Mouse (Mus musculus) Muller cell, postnatal 12 days (primary cell): ENCODE data around the gene Lipn.
A peak's percentile ranks its signal among the peaks of the same experiment; 100 is the strongest.

Experiments
- DNase-seq: peaks from one replicate; pipeline ENCODE4 v3.0.0-alpha.2; 2015; ENCODE audit errors: inconsistent ontology term

Gene Lipn

DNA sequence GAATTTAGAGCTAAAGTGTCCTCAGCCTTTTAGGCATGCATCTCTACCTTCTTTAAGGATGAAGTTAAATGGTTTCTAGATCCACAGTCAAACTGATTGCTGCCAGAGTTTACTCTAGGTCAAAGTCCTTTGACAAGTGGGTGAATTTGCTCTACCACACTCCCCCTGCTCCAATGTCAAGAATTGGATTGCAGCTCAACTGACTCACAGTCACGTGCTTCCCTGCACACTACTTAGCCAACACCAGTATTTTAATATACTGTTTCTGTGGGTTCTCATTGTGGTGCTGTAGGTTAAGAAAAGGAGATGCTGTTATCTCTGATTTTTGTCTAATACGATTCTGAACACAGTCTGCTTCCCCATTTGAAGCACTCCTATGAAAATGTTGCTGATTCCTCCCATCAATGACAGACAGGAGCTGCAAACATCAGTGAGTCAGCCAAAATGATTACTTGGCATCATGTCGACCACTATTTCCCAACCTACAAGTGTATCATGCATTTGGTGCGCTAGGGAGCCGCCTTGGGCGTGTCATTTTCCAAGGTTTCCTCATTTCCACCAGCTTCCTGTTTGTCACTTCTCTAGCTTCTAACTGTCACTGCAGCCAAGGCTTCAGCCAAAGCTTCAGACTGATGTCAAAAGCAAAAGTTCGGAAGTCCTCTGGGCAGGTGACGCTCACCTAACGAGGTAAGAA lies at the start of gene Lipn:
Gene Lipn (plus strand): TSS at position 580 of the 694 bp plus-strand sequence.
- DNase-seq, result no peak

DNA sequence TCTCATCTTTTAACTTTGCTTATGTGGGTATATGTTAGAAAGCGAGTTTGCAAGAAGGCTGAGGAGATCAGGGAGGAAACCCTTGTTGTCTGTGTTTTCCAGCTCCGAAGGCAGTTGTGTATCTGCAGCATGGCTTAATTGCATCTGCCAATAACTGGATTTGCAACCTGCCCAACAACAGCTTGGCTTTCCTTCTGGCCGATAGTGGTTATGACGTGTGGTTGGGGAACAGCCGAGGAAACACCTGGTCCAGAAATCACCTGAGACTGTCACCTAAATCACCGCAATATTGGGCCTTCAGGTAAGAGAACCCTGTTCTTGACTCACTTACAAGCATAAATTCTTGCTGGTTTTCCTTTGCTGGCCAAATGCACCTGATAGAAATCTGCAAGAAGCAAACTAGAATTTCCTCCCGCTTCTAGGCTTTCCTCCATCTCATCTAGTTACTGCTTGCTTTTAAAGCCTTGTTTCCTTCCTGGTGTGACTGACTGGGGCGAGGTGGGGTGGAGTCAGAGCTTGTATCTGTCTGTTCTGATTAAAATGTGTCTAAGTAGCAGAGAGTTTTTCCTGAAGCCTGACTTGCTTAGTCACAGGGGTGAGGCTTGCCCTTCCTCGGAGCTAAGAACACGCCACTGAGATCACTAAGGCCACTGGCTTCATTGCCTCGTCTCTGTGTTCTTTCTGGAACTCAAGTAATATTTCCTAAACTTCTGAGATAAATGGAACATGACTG lies 45.6 kb upstream of the Lipn start:
- no peak for DNase-seq

DNA sequence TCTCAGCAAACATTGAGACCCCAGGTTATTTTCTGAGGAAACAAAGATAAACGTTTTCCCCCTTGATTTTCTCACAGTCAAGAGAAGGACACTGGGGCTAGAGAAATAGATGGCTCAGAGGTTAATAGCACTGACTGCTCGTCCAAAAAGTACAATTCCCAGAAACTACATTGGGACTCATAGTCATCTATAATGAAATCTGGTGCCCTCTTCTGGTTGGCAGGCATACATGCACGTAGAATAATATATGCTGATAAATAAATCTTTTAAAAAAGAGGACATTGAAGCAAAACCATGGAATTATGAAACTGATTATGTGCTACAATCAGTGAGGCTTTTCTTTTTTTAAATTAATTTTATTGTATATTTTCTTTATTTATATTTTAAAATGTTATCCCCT lies 44.4 kb upstream of the Lipn start:
- DNase-seq, result peak; percentile 10

DNA sequence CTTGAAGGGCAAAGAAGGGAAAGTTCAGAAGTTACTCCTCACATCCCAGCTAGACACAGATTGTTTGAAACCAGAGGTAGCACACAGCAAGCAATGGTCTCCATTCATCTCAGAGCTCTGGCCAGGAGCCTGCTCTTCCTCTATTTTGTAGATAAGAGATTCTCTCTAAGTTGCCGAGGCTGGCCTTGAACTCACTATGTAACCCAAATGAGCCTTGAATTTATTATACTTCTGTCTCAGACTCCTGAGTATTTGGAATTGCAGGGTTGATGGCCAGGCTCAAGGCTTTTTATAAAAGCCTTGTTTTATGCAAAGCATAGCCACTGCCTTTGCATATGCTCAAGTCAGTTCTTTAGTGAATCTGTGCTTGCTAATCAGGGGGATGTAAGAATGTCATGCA lies 27.4 kb upstream of the Lipn start:
- peak; percentile 34 for DNase-seq

DNA sequence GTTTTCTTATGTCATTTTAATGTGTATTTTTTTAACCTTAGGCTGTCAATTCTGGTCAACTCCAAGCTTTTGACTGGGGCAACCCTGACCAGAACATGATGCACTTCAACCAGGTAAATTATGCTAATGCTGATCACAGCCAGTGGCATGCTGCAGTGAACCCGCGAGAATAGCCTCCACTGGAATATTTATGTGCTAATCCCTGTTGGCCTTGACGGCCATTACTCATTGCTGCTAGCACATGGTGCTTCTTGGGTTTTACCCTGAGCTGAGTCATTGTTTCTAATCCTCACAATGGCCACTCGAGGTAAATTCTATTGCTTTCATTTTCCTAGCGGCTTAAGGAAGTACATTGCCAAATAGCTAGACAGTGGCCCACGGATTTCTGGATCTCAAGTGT lies 24.1 kb upstream of the Lipn start:
- peak; percentile 7 for DNase-seq

DNA sequence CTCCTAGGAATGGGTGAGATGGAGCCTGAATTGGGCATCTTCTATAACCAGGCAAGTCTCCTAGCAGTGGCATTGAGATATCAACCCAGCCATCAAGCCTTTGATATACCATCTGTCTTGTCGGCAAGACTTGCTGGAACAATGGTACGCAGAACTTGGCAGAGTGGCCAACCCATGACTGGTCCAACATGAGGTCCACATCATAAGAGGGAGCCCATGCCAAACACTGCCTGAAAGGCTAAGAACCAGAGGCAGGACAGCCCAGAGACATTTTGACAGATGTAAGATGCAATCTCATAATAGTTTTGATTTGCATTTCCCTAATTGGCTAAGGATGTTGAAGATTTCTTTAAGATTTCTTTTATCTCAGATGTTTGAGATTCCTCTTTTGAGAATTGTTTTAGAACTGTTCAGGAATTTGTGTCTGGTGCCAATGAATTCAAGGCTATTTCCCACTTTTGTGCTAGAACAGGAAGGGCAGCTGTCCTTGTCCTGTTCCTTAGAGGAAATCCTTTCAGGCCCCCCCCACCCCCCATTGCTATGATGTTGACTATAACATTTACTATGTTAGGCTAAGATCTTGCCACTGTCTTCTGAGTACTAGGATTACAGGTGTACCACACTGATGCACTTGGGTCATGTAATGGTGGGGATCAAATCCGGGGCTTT lies 17.7 kb upstream of the Lipn start:
- no peak for DNase-seq

DNA sequence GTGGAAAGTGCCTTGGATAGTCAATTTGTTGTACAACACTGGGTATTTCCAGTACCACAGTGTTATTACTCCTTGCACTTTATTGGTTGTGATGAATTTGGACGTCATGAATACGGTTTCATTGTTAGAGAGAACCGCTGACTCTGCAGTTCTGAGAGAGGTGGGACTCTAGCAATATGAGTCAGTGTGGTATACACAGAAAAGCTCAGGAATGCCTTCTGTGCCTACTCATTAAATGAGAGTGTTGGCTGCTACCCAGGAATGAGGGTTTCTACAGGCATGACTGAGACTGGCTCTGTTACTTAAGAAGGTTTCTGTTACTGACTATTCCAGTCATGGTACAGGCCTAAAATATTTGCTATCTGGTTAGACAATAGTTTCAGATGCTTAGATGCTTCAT lies 15.7 kb upstream of the Lipn start:
- peak; percentile 93 for DNase-seq

DNA sequence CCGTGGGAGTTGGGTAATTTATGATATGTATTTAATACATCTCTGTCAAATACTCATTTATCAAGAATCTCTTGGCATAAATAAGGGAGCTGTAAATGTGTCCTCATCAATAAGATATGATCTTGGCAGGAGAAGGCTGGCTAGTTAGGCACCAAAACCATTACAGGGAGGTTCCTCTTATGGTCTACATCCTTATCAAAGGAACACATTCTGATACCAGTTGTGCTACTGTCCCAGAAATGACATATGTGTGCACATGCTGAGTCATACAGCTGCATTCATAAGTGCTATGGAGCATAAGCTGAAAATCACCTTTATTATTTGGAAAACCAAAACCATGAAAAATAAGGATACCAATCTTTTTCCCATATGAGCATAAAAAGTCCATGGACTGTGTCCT lies 3.6 kb upstream of the Lipn start:
- DNase-seq, result no peak

DNA sequence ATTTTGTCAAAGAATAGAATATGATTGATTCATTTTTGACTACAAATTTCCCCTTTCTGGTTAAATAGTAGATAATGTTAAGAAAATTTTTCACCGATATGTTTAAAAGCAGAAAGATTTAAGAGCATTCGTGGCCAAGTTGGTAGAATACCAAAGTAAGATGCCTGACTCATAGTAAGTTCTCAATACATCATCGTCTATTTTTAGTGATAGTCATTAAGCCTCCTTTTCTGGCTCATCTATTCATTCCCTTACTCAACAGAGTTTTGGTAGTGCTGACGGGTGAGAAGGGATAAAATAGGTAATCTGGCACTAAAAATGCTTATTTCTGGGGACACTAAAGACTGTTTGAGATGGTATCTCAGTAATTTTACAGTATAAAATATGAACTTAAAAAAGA lies 3.1 kb upstream of the Lipn start:
- DNase-seq, result no peak

DNA sequence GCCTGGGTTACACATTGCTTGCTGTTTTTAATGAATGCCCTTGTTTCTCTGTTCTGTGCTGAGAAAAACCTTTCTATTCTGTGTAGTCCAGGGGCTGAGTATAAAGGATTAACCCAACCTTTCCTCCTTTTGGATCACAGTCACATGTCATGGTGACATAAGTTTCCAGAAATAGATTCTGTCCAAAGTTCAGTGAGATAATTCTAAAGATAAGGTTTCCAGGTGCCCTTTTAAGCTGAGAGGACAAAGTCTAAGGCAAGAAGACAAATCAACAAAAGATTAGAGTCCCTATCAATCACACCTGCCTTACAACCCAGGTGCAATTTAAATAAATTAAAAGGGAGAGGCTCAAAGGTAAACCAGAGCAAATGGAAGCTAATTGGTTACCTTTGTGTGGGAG lies 7.1 kb downstream of the Lipn start:
- DNase-seq, result no peak

DNA sequence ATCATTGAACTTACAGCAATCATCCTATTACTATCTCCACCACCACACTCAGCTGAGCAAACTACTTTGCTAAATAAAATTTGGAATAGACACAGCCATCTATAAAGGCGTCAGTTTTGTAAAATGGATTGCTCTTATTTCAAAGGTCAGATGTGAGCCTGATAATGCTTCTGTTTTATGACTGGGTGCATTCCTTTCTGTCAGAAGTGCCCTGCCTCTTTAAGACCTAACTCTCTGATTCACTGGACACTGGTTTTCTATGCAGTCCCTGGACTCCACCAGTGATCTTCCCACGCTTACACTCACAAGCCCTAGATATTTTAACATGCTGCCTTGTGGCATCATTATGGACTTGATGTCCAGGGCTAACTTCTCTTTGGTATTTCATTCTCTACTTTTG lies 11.0 kb downstream of the Lipn start:
- DNase-seq, result no peak

DNA sequence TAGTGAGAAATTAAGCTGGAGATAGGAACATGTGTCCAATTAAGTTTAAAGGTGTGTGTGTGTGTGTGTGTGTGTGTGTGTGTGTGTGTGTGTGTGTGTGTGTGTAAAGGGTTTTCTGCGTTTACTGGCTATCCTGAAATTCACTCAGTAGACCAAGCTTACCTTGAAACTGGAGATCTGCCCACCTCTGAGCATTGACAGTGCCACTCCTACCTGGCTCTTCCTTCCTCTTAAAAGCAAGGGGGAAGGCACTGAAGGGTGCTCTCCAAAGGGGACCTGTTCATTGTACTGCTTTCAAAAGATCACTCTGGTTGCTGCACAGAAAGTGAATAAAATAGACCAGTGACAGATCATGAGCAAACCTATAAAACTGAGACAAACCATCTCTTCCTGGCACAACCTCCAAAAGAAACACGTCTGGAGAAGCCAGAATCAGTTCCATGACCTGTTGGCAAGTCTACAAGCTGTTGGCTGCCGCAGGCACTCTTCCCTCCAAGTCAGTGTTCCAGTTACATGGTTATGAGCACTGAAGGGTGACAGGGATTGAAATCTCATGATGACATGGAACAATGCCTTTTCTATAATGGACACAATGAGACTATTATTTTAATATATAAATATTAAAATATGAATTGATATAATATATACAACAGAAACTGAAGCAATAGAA lies 22.0 kb downstream of the Lipn start:
- DNase-seq, result peak; percentile 30

DNA sequence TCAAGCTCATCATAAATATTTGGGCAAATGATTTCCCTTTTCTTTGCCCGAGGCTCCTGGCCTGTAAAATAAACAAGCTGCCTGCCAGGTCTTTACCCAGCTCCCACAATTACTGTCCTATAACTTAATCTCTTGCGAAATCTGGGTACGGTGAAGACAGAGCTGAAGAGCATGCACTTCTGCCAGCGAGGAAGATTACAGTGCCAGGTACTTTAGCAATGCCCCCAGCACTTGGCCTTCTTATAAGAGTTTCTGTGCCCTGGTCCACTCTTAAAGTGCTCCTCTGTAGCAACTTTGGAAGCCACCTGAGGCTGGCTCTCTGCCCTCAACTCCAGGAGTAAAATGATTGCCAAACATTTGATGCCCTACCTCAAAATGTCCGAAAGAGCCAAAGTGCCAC lies 28.2 kb downstream of the Lipn start:
- no peak for DNase-seq

DNA sequence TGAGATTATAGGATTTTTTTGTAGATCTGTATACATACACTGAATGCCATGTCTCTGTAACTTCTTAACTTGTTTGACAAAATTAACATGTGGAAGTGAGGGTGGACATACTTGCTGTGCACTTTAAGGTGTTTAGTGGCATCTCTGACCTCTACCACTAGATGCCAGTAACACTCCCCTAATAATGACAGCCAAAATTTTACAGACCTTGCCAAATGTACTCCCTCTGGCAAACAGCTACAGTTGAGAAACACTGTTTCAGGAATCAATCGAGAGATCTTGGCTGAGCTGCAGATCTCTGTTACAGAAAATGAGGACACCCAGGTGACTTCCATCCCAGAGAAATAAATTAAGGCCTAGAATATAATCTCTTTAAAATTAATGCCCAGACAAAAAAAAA lies 29.1 kb downstream of the Lipn start:
- no peak for DNase-seq

DNA sequence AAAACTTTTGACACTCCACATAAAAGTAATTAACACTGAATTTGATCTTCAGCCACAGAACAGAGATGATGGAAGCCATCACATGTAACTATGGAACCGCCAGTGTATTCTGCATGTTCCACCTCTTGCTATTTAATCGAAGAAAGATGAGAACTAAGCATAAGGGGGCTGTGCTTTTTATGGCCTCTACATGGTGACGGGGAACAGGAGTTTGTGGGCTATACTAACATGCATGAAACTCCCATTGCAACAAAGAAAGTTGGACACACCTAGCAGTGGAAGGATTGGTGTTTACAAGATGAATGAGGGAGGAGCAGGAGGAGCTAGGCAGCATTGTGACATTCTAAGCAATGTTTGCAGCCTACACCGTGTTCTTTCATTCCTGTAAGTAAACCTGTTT lies 33.5 kb downstream of the Lipn start, which contains the start of gene Lipm:
Gene Lipm (plus strand): TSS at position 301 of the 400 bp plus-strand sequence.
- DNase-seq, result no peak

DNA sequence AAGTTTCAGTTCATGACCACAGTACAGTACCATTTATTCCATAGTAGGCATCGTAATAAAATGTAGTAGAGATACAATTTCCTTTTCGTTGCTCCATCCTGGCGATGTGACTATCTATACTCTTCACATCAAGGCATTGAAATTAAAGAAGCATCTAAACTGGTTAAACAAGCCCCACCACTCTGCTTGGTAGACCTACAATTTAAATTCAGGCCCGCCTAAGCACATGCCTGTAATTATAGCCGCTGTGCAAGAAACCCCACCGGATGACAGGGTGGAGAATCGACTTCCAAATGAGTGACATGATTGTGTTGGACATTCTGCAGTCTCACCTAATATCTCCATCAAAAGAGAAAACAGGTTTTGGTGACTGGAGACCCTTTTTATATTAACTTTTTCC lies 34.7 kb downstream of the Lipn start:
- DNase-seq, result no peak

DNA sequence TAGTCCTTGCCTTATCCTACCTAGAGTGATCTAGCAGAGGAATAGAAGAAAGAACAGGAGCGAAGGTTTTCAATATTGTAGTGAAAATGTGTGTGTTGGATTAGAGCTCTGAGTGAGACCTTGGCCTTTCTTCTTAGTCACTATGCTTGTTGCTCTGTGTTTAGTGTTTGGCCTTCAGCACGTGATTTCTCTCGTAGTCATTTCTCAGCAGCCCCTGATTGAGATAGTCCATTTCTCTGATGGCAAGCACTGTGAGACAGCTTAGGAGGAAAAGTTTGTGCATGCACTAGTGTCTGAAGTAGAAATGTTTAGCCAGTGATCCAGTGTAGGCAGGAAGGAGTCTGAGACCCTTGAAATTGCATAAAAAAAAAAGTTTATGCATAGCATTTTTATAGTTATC lies 37.7 kb downstream of the Lipn start:
- DNase-seq, result no peak

DNA sequence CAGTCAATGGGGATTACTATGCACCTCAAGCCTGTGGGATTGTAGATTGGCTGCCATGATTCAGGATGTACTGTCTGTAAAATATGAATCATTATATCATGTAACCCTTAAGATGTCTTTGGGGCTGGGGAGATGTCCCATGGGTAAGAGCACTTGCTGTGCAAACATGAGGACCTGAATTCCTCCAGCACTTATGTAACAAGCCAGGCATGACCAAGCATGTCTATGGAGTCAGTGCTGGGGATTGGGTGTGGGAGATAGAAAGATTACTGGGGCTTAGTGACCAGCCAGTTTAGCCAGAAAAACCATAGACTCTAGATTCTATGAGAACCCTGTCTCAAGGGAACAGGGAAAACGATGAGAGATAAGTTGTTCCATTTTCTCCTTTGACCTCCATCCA lies 51.9 kb downstream of the Lipn start:
- DNase-seq, result no peak

DNA sequence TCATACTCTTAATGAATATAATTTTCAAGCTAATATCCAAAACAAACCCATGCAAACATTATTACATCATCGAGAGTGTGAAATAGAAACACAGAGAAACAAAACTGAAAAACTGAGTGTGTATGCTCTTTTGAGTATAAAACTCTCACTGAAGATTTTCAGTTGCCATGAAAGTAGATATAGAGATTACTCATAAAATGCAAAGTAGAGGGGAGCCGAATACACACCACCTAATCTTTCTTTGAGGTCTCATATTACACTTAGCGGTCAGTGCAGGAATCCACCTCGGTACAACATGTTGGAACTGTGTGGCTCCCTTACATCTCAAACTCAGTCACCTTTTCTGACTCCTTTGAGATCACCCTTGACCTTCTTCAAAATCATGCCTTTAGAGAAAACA lies 52.5 kb downstream of the Lipn start:
- no peak for DNase-seq

DNA sequence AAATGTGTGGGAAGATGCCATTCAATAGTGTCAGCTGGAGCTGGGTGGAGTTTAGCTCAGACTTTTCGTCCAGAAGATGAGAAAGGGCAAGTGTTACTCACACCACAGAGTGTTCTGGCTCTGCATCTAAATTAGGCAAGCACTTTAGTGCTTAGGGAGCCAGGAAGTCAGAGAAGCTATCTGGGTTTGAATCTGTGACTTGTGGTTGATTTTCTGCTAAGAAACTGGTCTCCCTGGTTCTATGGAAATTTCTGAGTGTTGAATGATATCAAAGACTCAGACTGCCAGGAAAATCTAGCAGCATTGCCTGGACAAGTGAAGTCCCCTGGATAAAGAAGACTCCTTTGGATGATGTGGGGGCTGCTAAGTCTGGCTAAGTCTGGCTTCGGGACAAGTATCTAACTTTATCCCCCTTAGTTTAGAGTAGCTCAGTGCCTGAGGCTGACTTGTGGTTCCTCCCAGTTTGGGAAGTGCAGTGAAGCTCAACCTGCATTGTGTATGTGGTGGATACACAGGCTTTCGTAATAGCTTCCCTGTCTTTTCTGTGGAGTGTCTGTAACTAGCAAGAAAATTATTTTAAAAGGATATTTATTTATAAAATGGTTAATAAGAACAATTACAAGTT lies 53.1 kb downstream of the Lipn start:
- no peak for DNase-seq
